Mouse (Mus musculus) naive thymus-derived CD4-positive, alpha-beta T cell, adult 2 months (primary cell): ENCODE measurements at regions not wholly inside any gene's neighbourhood (a gene's known extent, or its start where the extent isn't known, plus 50 kb on each side); places are given as distances from the start of the nearest gene placed in this dataset.
"Not testable (repeated sequence)": the region's sequence is repeated elsewhere in the genome, so short reads cannot be mapped to it uniquely, and the experiment has no call there.

Experiments used
- DNase-seq: peaks from one replicate; pipeline ENCODE4 v3.0.0-alpha.2; 2011; ENCODE audit warnings: low read depth

GRCm38 (mm10) chr14:58322461-58322860 is 252.1 kb downstream of the Fgf9 start:
- no peak for DNase-seq

- DNase-seq, result no peak
Observed at GRCm38 (mm10) chr14:58321875-58322274, 251.5 kb downstream of the Fgf9 start.

GRCm38 (mm10) chr14:58321234-58321633 is 250.9 kb downstream of the Fgf9 start:
- no peak for DNase-seq

GRCm38 (mm10) chr14:58317640-58318039 is 247.3 kb downstream of the Fgf9 start:
- no peak for DNase-seq

GRCm38 (mm10) chr14:58317231-58317630 is 246.9 kb downstream of the Fgf9 start:
- no peak for DNase-seq

GRCm38 (mm10) chr14:58307695-58308094 is 237.3 kb downstream of the Fgf9 start:
- no peak for DNase-seq

- no peak for DNase-seq
Observed at GRCm38 (mm10) chr14:58306832-58307521, 236.6 kb downstream of the Fgf9 start.

GRCm38 (mm10) chr14:58300411-58300887 is 230.1 kb downstream of the Fgf9 start:
- no peak for DNase-seq

- DNase-seq, result no peak
Observed at GRCm38 (mm10) chr14:58286007-58286525, 215.7 kb downstream of the Fgf9 start.

GRCm38 (mm10) chr14:58282708-58283290 is 212.5 kb downstream of the Fgf9 start:
- DNase-seq, result no peak

GRCm38 (mm10) chr14:58282264-58282663 is 211.9 kb downstream of the Fgf9 start:
- no peak for DNase-seq

GRCm38 (mm10) chr14:58274440-58274839 is 204.1 kb downstream of the Fgf9 start:
- DNase-seq, result not testable (repeated sequence)

- no peak for DNase-seq
Observed at GRCm38 (mm10) chr14:58273693-58274419, 203.5 kb downstream of the Fgf9 start.

- no peak for DNase-seq
Observed at GRCm38 (mm10) chr14:58265373-58265772, 195.0 kb downstream of the Fgf9 start.

GRCm38 (mm10) chr14:58264401-58264800 is 194.1 kb downstream of the Fgf9 start:
- DNase-seq, result no peak

GRCm38 (mm10) chr14:58253369-58253968 is 183.1 kb downstream of the Fgf9 start:
- no peak for DNase-seq

GRCm38 (mm10) chr14:58225869-58226268 is 155.5 kb downstream of the Fgf9 start:
- DNase-seq, result no peak

GRCm38 (mm10) chr14:58224419-58224818 is 154.1 kb downstream of the Fgf9 start:
- DNase-seq, result no peak

GRCm38 (mm10) chr14:58208401-58208800 is 138.1 kb downstream of the Fgf9 start:
- no peak for DNase-seq

- DNase-seq, result no peak
Observed at GRCm38 (mm10) chr14:58202607-58203295, 132.4 kb downstream of the Fgf9 start.

GRCm38 (mm10) chr14:58189948-58190347 is 119.6 kb downstream of the Fgf9 start:
- DNase-seq, result no peak

- no peak for DNase-seq
Observed at GRCm38 (mm10) chr14:58182869-58183268, 112.5 kb downstream of the Fgf9 start.
